Mouse (Mus musculus) lung, embryonic 15.5 days (tissue): ENCODE results near the gene Nr1h4. TPM values are rescaled to one million over a fixed set of nuclear protein-coding genes. Genes with fewer than 3 reads are reported as not detected.
A peak's percentile ranks its signal among the peaks of the same experiment; 100 is the strongest.

Source experiments
- ATAC-seq: fragments of 200-750 bp; cut with Nextera tagmentation; 2 replicates; pipeline ENCODE4 v1.8.0; 2017; ENCODE audit warnings: moderate number of reproducible peaks, borderline replicate concordance; ENCODE audit not compliant: low FRiP score, low TSS enrichment; ENCODE audit errors: extremely low read depth
- H3K27ac ChIP-seq: fragments of 300-500 bp; sonication (generic); 2 replicates; pipeline ENCODE4 v1.5.1; 2015; ENCODE audit warnings: moderate library complexity, mild to moderate bottlenecking, inconsistent platforms
- H3K27me3 ChIP-seq: fragments of 300-500 bp; sonication (generic); 2 replicates; pipeline ENCODE4 v1.6.1; 2015; ENCODE audit warnings: inconsistent platforms
- H3K36me3 ChIP-seq: fragments of 300-500 bp; sonication (generic); 2 replicates; pipeline ENCODE4 v1.6.1; 2015; ENCODE audit warnings: inconsistent platforms
- H3K4me1 ChIP-seq: fragments of 300-500 bp; sonication (generic); 2 replicates; pipeline ENCODE4 v1.6.1; 2015; ENCODE audit warnings: inconsistent platforms
- H3K4me2 ChIP-seq: fragments of 300-500 bp; sonication (generic); 2 replicates; pipeline ENCODE4 v1.6.1; 2015; ENCODE audit warnings: inconsistent platforms, mild to moderate bottlenecking, moderate library complexity
- H3K4me3 ChIP-seq: fragments of 300-500 bp; sonication (generic); 2 replicates; pipeline ENCODE4 v1.5.1; 2015; ENCODE audit warnings: mild to moderate bottlenecking, inconsistent platforms
- H3K9ac ChIP-seq: fragments of 300-500 bp; sonication (generic); 2 replicates; pipeline ENCODE4 v1.6.1; 2015; ENCODE audit warnings: inconsistent platforms
- H3K9me3 ChIP-seq: fragments of 300-500 bp; sonication (generic); 2 replicates; pipeline ENCODE4 v1.6.1; 2016; ENCODE audit warnings: inconsistent platforms
- WGBS: fragments of 180-500 bp; shearing (Covaris S2); methylation state at CpG from one replicate; pipeline ENCODE4 v1.1.7; 2015; 5-methylcytosine and 5-hydroxymethylcytosine counted together
- polyA plus RNA-seq: library from polyadenylated mRNA; unstranded; fragments of >200 nt; fragmentation: Nextera tagmentation; extraction: Ambion mirVana; gene quantifications from 2 replicates; pipeline ENCODE4 v1.2.1, GENCODE M21; 2015

Gene Nr1h4
- polyA plus RNA-seq, 1 experiment from 2014 or later, result 0.16 TPM

- H3K4me3 ChIP-seq, result no peak overlapping the region
- H3K4me1 ChIP-seq, result no peaks in the 10 kb centered on the region; the same call in 1 of the 2 replicates
- WGBS, result 96% methylated on average over 4 of the region's 4 CpGs
- no peaks in the 10 kb centered on the region for H3K9me3 ChIP-seq
- no peaks in the 10 kb centered on the region for H3K36me3 ChIP-seq
- 0 out of 2 replicates have a peak, but pooled peaks have one; percentile 23 for ATAC-seq
- H3K4me2 ChIP-seq, result no peak overlapping the region
- H3K9ac ChIP-seq, result no peak overlapping the region
- no peak overlapping the region for H3K27ac ChIP-seq
- no peaks in the 10 kb centered on the region for H3K27me3 ChIP-seq
Observed at GRCm38 (mm10) chr10:89520381-89520780, 13.0 kb downstream of the Nr1h4 start.

GRCm38 (mm10) chr10:89519226-89519625, 14.2 kb downstream of the Nr1h4 start:
- 73% methylated on average over 4 of the region's 4 CpGs for WGBS
- Histone ChIP-seq H3K36me3 (no peaks in the 10 kb centered on the region), H3K9ac (no peak overlapping the region), H3K4me2 (no peak overlapping the region), H3K9me3 (no peaks in the 10 kb centered on the region), H3K4me3 (no peak overlapping the region), H3K4me1 (no peaks in the 10 kb centered on the region; the same call in 1 of the 2 replicates), H3K27ac (no peak overlapping the region), H3K27me3 (no peaks in the 10 kb centered on the region)
- ATAC-seq, result no peak

GRCm38 (mm10) chr10:89518365-89518764, 15.0 kb downstream of the Nr1h4 start:
- WGBS, result 87% methylated on average over 2 of the region's 2 CpGs
- no peaks in the 10 kb centered on the region for H3K27me3 ChIP-seq
- H3K4me1 ChIP-seq, result no peaks in the 10 kb centered on the region; the same call in 1 of the 2 replicates
- H3K9ac ChIP-seq, result no peak overlapping the region
- H3K9me3 ChIP-seq, result no peaks in the 10 kb centered on the region
- H3K4me2 ChIP-seq, result no peak overlapping the region
- no peak overlapping the region for H3K27ac ChIP-seq
- no peaks in the 10 kb centered on the region for H3K36me3 ChIP-seq
- no peak for ATAC-seq
- no peak overlapping the region for H3K4me3 ChIP-seq

- 53% methylated on average over 2 of the region's 2 CpGs for WGBS
- H3K27ac ChIP-seq, result no peak overlapping the region
- no peaks in the 10 kb centered on the region for H3K36me3 ChIP-seq
- no peak for ATAC-seq
- no peaks in the 10 kb centered on the region for H3K27me3 ChIP-seq
- no peak overlapping the region for H3K4me2 ChIP-seq
- no peaks in the 10 kb centered on the region for H3K9me3 ChIP-seq
- no peak overlapping the region for H3K4me3 ChIP-seq
- no peaks in the 10 kb centered on the region for H3K4me1 ChIP-seq
- H3K9ac ChIP-seq, result no peak overlapping the region
Observed at GRCm38 (mm10) chr10:89515813-89516212, 17.6 kb downstream of the Nr1h4 start.

GRCm38 (mm10) chr10:89512562-89512961, 20.8 kb downstream of the Nr1h4 start:
- no peaks in the 10 kb centered on the region for H3K4me1 ChIP-seq
- no peak for ATAC-seq
- no peak overlapping the region for H3K9ac ChIP-seq
- H3K27ac ChIP-seq, result no peak overlapping the region
- WGBS, result 82% methylated on average over 6 of the region's 6 CpGs
- H3K36me3 ChIP-seq, result no peaks in the 10 kb centered on the region
- H3K27me3 ChIP-seq, result no peaks in the 10 kb centered on the region
- H3K9me3 ChIP-seq, result no peaks in the 10 kb centered on the region
- no peak overlapping the region for H3K4me3 ChIP-seq
- H3K4me2 ChIP-seq, result no peak overlapping the region

GRCm38 (mm10) chr10:89510547-89510946, 22.8 kb downstream of the Nr1h4 start:
- Histone ChIP-seq H3K36me3 (no peaks in the 10 kb centered on the region), H3K27me3 (no peaks in the 10 kb centered on the region), H3K9ac (no peak overlapping the region), H3K27ac (no peak overlapping the region), H3K4me3 (no peak overlapping the region), H3K9me3 (no peaks in the 10 kb centered on the region), H3K4me1 (no peaks in the 10 kb centered on the region), H3K4me2 (no peak overlapping the region)
- whole genome bisulfite sequencing, result 85% methylated on average over 2 of the region's 2 CpGs
- no peak for ATAC-seq

GRCm38 (mm10) chr10:89508567-89508966, 24.8 kb downstream of the Nr1h4 start:
- Histone ChIP-seq H3K27ac (no peak overlapping the region), H3K4me3 (no peak overlapping the region), H3K9me3 (no peaks in the 10 kb centered on the region), H3K9ac (no peak overlapping the region), H3K4me2 (no peak overlapping the region), H3K4me1 (no peaks in the 10 kb centered on the region; the same call in 1 of the 2 replicates), H3K27me3 (no peaks in the 10 kb centered on the region), H3K36me3 (no peaks in the 10 kb centered on the region)
- 53% methylated on average over 2 of the region's 2 CpGs for WGBS
- no peak for ATAC-seq

GRCm38 (mm10) chr10:89506479-89506878, 26.9 kb downstream of the Nr1h4 start:
- WGBS, result 36% methylated on average over 9 of the region's 9 CpGs
- Histone ChIP-seq H3K27me3 (no peaks in the 10 kb centered on the region), H3K9me3 (no peaks in the 10 kb centered on the region), H3K4me1 (no peaks in the 10 kb centered on the region; the same call in 1 of the 2 replicates), H3K9ac (no peak overlapping the region), H3K4me2 (no peak overlapping the region), H3K4me3 (no peak overlapping the region), H3K27ac (no peak overlapping the region), H3K36me3 (no peaks in the 10 kb centered on the region)
- ATAC-seq, result no peak

- H3K9me3 ChIP-seq, result no peaks in the 10 kb centered on the region
- H3K9ac ChIP-seq, result no peak overlapping the region
- H3K4me1 ChIP-seq, result no peaks in the 10 kb centered on the region; the same call in 1 of the 2 replicates
- no peak overlapping the region for H3K4me2 ChIP-seq
- H3K36me3 ChIP-seq, result no peaks in the 10 kb centered on the region
- no peak for ATAC-seq
- H3K27ac ChIP-seq, result no peak overlapping the region
- H3K4me3 ChIP-seq, result no peak overlapping the region
- H3K27me3 ChIP-seq, result no peaks in the 10 kb centered on the region
- 48% methylated on average over 5 of the region's 5 CpGs for WGBS
Observed at GRCm38 (mm10) chr10:89505592-89505955, 27.8 kb downstream of the Nr1h4 start.

GRCm38 (mm10) chr10:89504952-89505591, 28.3 kb downstream of the Nr1h4 start:
- Histone ChIP-seq H3K9ac (no peak overlapping the region), H3K27me3 (no peaks in the 10 kb centered on the region), H3K36me3 (no peaks in the 10 kb centered on the region), H3K4me1 (no peaks in the 10 kb centered on the region; the same call in 1 of the 2 replicates), H3K9me3 (no peaks in the 10 kb centered on the region), H3K27ac (no peak overlapping the region), H3K4me2 (no peak overlapping the region), H3K4me3 (no peak overlapping the region)
- ATAC-seq, result peak; percentile 46; the same call in 1 of the 2 replicates
- 45% methylated on average over 10 of the region's 10 CpGs for WGBS

GRCm38 (mm10) chr10:89502986-89503560, 30.3 kb downstream of the Nr1h4 start:
- H3K4me2 ChIP-seq, result no peak overlapping the region
- H3K9me3 ChIP-seq, result no peaks in the 10 kb centered on the region
- no peaks in the 10 kb centered on the region; the same call in 1 of the 2 replicates for H3K4me1 ChIP-seq
- WGBS, result 56% methylated on average over 5 of the region's 5 CpGs
- no peak overlapping the region for H3K27ac ChIP-seq
- no peaks in the 10 kb centered on the region for H3K36me3 ChIP-seq
- H3K27me3 ChIP-seq, result no peaks in the 10 kb centered on the region
- no peak overlapping the region for H3K9ac ChIP-seq
- H3K4me3 ChIP-seq, result no peak overlapping the region
- ATAC-seq, result no peak

GRCm38 (mm10) chr10:89501902-89502301, 31.5 kb downstream of the Nr1h4 start:
- Histone ChIP-seq H3K9ac (no peak overlapping the region), H3K27ac (no peak overlapping the region), H3K4me1 (no peaks in the 10 kb centered on the region; the same call in 1 of the 2 replicates), H3K4me2 (no peak overlapping the region), H3K36me3 (no peaks in the 10 kb centered on the region), H3K27me3 (no peaks in the 10 kb centered on the region), H3K4me3 (no peak overlapping the region), H3K9me3 (no peaks in the 10 kb centered on the region)
- ATAC-seq, result no peak
- WGBS, result 92% methylated on average over 6 of the region's 6 CpGs
